Mouse (Mus musculus) central nervous system, embryonic 18 days (tissue): ENCODE measurements around the gene Gm8879. TPM values are rescaled to one million over a fixed set of nuclear protein-coding genes. Genes with fewer than 3 reads are reported as not detected.

Source experiments
- polyA plus RNA-seq: library from polyadenylated mRNA; depleted of rRNA; stranded (reverse); fragments of >200 nt; gene quantifications from 2 replicates; pipeline ENCODE4 v1.2.3, GENCODE M21; 2012; rRNA removed

The Gm8879 gene
- polyA plus RNA-seq = not detected in 2 replicates

DNA sequence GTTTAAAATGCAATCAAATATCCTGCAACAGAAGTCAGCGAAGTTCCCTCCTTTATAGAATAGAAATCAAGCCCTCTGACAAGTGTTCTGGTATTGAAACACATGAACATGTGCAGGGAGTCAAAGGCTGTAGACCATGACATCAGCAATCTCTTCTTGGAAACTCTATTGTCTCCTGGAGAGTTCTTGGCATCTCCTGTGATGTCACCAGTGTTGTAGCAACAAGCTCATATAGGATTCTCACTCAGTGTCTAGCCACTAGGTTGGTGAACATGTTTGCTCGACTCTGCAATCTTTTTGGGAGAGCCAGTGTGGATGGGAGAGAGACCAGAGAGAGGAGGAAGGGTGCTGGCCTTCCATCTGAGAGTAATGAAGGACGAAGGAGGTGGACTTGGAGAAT lies at the start of gene Gm8879:
Gene Gm8879, plus strand, starts transcription at position 301 of the 400 bp plus-strand sequence.

Other genes with a start within 250 kb of the Gm8879 start
- not detected in 2 replicates for gene Gm8871, start 179.8 kb upstream of the Gm8879 start, polyA plus RNA-seq
- not detected in 2 replicates for gene Gm8857, start 179.8 kb upstream of the Gm8879 start, polyA plus RNA-seq
- gene Gm5861, start 55.4 kb downstream of the Gm8879 start, polyA plus RNA-seq = not detected in 2 replicates
- gene Gm8890, start 128.4 kb downstream of the Gm8879 start, polyA plus RNA-seq = not detected in 2 replicates
- gene Speer1, start 213.9 kb downstream of the Gm8879 start, polyA plus RNA-seq = not detected in 2 replicates